Mouse (Mus musculus): ENCODE results near the gene Plekha7.

DNA sequence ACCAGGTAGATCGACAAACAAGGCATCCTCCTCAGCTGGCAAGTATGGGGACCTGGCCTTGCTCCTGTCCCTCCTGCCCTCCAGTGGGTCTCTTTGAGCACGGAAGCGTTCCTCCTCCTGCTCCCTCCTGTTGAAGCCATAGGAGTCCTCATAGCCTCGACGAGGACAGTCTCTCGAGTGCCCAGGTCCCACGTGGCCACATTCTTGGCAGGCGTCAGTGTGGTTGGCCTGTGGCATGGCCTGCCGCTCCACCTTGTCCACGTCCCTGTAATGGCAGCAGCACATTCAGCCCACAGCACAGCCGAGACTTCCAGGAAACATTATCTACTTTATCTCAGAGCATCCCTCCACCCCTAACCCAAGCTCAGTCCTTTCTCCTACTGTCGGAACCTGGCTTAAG, 143.9 kb downstream of the Plekha7 start:
- TF ChIP-seq POLR2A (IDR thresholded peaks at IDR 0.05; ENCODE audit: insufficient read depth, low read depth, low read length) (no peak), CTCF (IDR thresholded peaks at IDR 0.05; ENCODE audit: insufficient read depth, low read depth, low read length) (no peak)

Measured in olfactory bulb, adult 2 months (tissue).